In the genomic region with DNA sequence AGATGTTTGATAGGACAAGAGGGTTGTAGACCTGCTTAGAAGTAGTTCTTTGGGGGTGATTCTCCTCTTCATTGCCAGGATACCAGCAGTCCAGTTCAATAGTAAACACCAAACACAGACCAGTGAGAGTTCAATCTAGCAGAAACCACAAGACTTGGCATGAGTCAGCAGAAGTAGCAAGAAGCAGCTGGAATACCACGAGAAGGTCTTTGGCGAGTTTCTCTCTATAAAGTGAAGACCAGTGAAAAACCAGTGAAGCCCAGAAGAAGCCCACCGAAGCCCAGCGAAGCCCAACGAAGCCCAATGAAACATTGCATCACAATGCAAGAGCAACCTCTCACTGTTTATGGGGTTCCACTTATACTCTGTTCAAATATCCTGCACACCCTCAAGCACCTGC, we compare ENCODE assay signal across 35 mouse cellular contexts. TPM values are rescaled to one million over a fixed set of nuclear protein-coding genes. Genes with fewer than 3 reads are reported as not detected.
"Had no signal": no experiment of that assay in that cellular context is flagged by ENCODE, and none has a peak within 500 bp of the region (broad histone marks: within the 10 kb centered on the region; RNA-seq: fewer than 3 reads in every experiment).

No protein-coding gene starts in this region.

- H3K4me2 ChIP-seq: heart, embryonic 12.5 days; hindbrain, embryonic 12.5 days; hindbrain, embryonic 14.5 days; intestine, embryonic 15.5 days; limb, embryonic 13.5 days; limb, embryonic 15.5 days; liver, embryonic 12.5 days had no signal

- H3K9me3 ChIP-seq: heart, embryonic 12.5 days; hindbrain, embryonic 10.5 days; hindbrain, embryonic 12.5 days; intestine, embryonic 15.5 days; limb, embryonic 13.5 days; limb, embryonic 15.5 days; liver, embryonic 12.5 days had no signal

- ATAC-seq: hindbrain, embryonic 16.5 days; inflammation-experienced regulatory T-cells, adult 6 months; intestine, embryonic 15.5 days; intestine, postnatal 0 days; liver, embryonic 12.5 days had no signal

- H3K27ac ChIP-seq: gastrocnemius, adult 2 months; heart, adult 2 months; hindbrain, embryonic 10.5 days; hindbrain, embryonic 12.5 days; hindbrain, embryonic 14.5 days; intestine, embryonic 15.5 days; layer of hippocampus, adult 2 months; limb, embryonic 13.5 days; limb, embryonic 15.5 days; liver, embryonic 12.5 days; liver, embryonic 14.5 days had no signal

- DNase-seq: gastrocnemius, adult 2 months; gastrocnemius, postnatal 10 days; gastrocnemius, postnatal 25 days; heart, adult 2 months; heart, postnatal 10 days; heart, postnatal 4 days; kidney, adult 18-20 months; kidney, adult 8-10 months; kidney, postnatal 10 days; kidney, postnatal 36 days; layer of hippocampus, postnatal 36 days; left cerebral cortex, postnatal 4 days had no signal

- H3K4me1 ChIP-seq: hindbrain, embryonic 12.5 days; intestine, embryonic 15.5 days had no signal

- H3K9ac ChIP-seq: heart, embryonic 12.5 days; hindbrain, embryonic 12.5 days; hindbrain, embryonic 14.5 days; intestine, embryonic 15.5 days; limb, embryonic 13.5 days; limb, embryonic 15.5 days; liver, embryonic 12.5 days; liver, embryonic 14.5 days had no signal

- H3K27me3 ChIP-seq: heart, embryonic 12.5 days; hindbrain, embryonic 12.5 days; intestine, embryonic 15.5 days; limb, embryonic 13.5 days; limb, embryonic 15.5 days; liver, embryonic 12.5 days had no signal

- H3K36me3 ChIP-seq: heart, embryonic 12.5 days; hindbrain, embryonic 10.5 days; hindbrain, embryonic 12.5 days; intestine, embryonic 15.5 days; limb, embryonic 13.5 days; limb, embryonic 15.5 days; liver, embryonic 12.5 days had no signal

- H3K4me3 ChIP-seq: gastrocnemius, adult 2 months; heart, adult 2 months; heart, embryonic 12.5 days; hindbrain, embryonic 10.5 days; hindbrain, embryonic 12.5 days; intestine, embryonic 15.5 days; layer of hippocampus, adult 2 months; limb, embryonic 13.5 days; limb, embryonic 15.5 days; liver, embryonic 12.5 days had no signal

RNA-seq across cellular contexts. Expression of gene Rtp1, which starts 31.0 kb away (rescaled TPM):
- total RNA-seq: gastrocnemius, adult 2 months; gastrocnemius, postnatal 10 days; gastrocnemius, postnatal 25 days; gastrocnemius, postnatal 4 days; granulocyte monocyte progenitor cell, adult 5-6 weeks; heart, adult 2 months; heart, postnatal 10 days; heart, postnatal 25 days; heart, postnatal 4 days; liver, adult 2 months had no signal
- polyA plus RNA-seq: heart, adult 2 months; heart, embryonic 12.5 days; heart, embryonic 14.5 days; heart, embryonic 16.5 days; hindbrain, embryonic 10.5 days; hindbrain, embryonic 12.5 days; hindbrain, embryonic 14.5 days; inflammation-experienced regulatory T-cells, adult 6 months; intestine, embryonic 15.5 days; intestine, postnatal 0 days; kidney, embryonic 14.5 days; large intestine, adult 2 months; limb, embryonic 11.5 days; limb, embryonic 13.5 days; limb, embryonic 15.5 days; liver, adult 2 months; liver, embryonic 12.5 days; liver, embryonic 14.5 days; liver, embryonic 16.5 days had no signal
